Mouse (Mus musculus) heart, embryonic 11.5 days (tissue): ENCODE measurements at regions not wholly inside any gene's neighbourhood (a gene's known extent, or its start where the extent isn't known, plus 50 kb on each side); places are given as distances from the start of the nearest gene placed in this dataset.

Source experiments
- ATAC-seq: fragments of 200-750 bp; cut with Nextera tagmentation; replicated peaks from 2 replicates; pipeline ENCODE4 v1.8.0; 2017; ENCODE audit warnings: moderate library complexity; ENCODE audit not compliant: insufficient number of reproducible peaks, low FRiP score, low TSS enrichment
- H3K27ac ChIP-seq: fragments of 300-500 bp; sonication (generic); 2 replicates; pipeline ENCODE4 v1.5.1; 2014; ENCODE audit warnings: mild to moderate bottlenecking, low read depth, low read length
- H3K27me3 ChIP-seq: fragments of 300-500 bp; sonication (generic); 2 replicates; pipeline ENCODE4 v1.6.1; 2014; ENCODE audit warnings: mild to moderate bottlenecking, low read length, mixed read lengths; ENCODE audit not compliant: control insufficient read depth, insufficient read depth
- H3K36me3 ChIP-seq: fragments of 300-500 bp; sonication (generic); 2 replicates; pipeline ENCODE4 v1.6.1; 2014; ENCODE audit warnings: mild to moderate bottlenecking, low read length, moderate library complexity, mixed read lengths; ENCODE audit not compliant: control insufficient read depth, insufficient read depth
- H3K4me1 ChIP-seq: fragments of 300-500 bp; sonication (generic); 2 replicates; pipeline ENCODE4 v1.6.1; 2014; ENCODE audit warnings: low read length; ENCODE audit not compliant: control insufficient read depth, insufficient read depth
- H3K4me2 ChIP-seq: fragments of 300-500 bp; sonication (generic); 2 replicates; pipeline ENCODE4 v1.6.1; 2014; ENCODE audit warnings: mild to moderate bottlenecking, moderate library complexity
- H3K4me3 ChIP-seq: fragments of 300-500 bp; sonication (generic); 2 replicates; pipeline ENCODE4 v1.5.1; 2014; ENCODE audit warnings: low read depth, low read length
- H3K9ac ChIP-seq: fragments of 300-500 bp; sonication (generic); 2 replicates; pipeline ENCODE4 v1.6.1; 2014; ENCODE audit warnings: mild to moderate bottlenecking, low read depth, low read length, moderate library complexity
- H3K9me3 ChIP-seq: fragments of 300-500 bp; sonication (generic); replicated peaks from 2 replicates; pipeline ENCODE4 v1.6.1; 2016; ENCODE audit warnings: low read length; ENCODE audit not compliant: control insufficient read depth
- WGBS: fragments of 180-500 bp; shearing (Covaris S2); extraction: QIAGEN DNeasy Blood & Tissue Kit; methylation state at CpG from one replicate; pipeline ENCODE4 v1.1.7; 2014; ENCODE audit not compliant: insufficient replicate concordance; 5-methylcytosine and 5-hydroxymethylcytosine counted together

- H3K27ac ChIP-seq: no peak overlapping the region
- no peaks in the 10 kb centered on the region for H3K27me3 ChIP-seq
- H3K9me3 ChIP-seq: no peaks in the 10 kb centered on the region
- no peak for ATAC-seq
- H3K4me2 ChIP-seq: no peak overlapping the region
- no peaks in the 10 kb centered on the region for H3K36me3 ChIP-seq
- H3K4me3 ChIP-seq: no peak overlapping the region
- 66% methylated on average over 6 of the region's 6 CpGs for WGBS
- no peaks in the 10 kb centered on the region for H3K4me1 ChIP-seq
- H3K9ac ChIP-seq: no peak overlapping the region
Observed at GRCm38 (mm10) chr2:107994831-107995230, 704.4 kb downstream of the Kcna4 start.

- Histone ChIP-seq H3K4me2 (no peak overlapping the region), H3K9me3 (no peaks in the 10 kb centered on the region), H3K27ac (no peak overlapping the region), H3K4me1 (no peaks in the 10 kb centered on the region), H3K4me3 (no peak overlapping the region), H3K27me3 (no peaks in the 10 kb centered on the region), H3K36me3 (no peaks in the 10 kb centered on the region), H3K9ac (no peak overlapping the region)
- WGBS: 61% methylated on average over 3 of the region's 3 CpGs
- ATAC-seq: no peak
Observed at GRCm38 (mm10) chr2:108011534-108011933, 721.1 kb downstream of the Kcna4 start.

GRCm38 (mm10) chr2:108023206-108023605 lies 732.8 kb downstream of the Kcna4 start:
- Histone ChIP-seq H3K36me3 (no peaks in the 10 kb centered on the region), H3K4me2 (no peak overlapping the region), H3K27ac (no peak overlapping the region), H3K27me3 (no peaks in the 10 kb centered on the region), H3K4me3 (no peak overlapping the region), H3K4me1 (no peaks in the 10 kb centered on the region), H3K9me3 (no peaks in the 10 kb centered on the region), H3K9ac (no peak overlapping the region)
- WGBS: 53% methylated on average over 3 of the region's 3 CpGs
- no peak for ATAC-seq

GRCm38 (mm10) chr2:108030657-108031056 lies 740.2 kb downstream of the Kcna4 start:
- no peak for ATAC-seq
- no peak overlapping the region for H3K9ac ChIP-seq
- WGBS: 83% methylated on average over 2 of the region's 2 CpGs

GRCm38 (mm10) chr2:108032301-108033013 lies 742.0 kb downstream of the Kcna4 start:
- WGBS: 59% methylated on average over 3 of the region's 3 CpGs

More at GRCm38 (mm10) chr2:108030657-108031056, 740.2 kb downstream of the Kcna4 start:
- Histone ChIP-seq H3K9me3 (no peaks in the 10 kb centered on the region), H3K4me2 (no peak overlapping the region), H3K36me3 (no peaks in the 10 kb centered on the region), H3K27me3 (no peaks in the 10 kb centered on the region), H3K4me3 (no peak overlapping the region), H3K27ac (no peak overlapping the region), H3K4me1 (no peaks in the 10 kb centered on the region)

GRCm38 (mm10) chr2:108033328-108034182 lies 743.1 kb downstream of the Kcna4 start:
- Histone ChIP-seq H3K36me3 (no peaks in the 10 kb centered on the region), H3K9me3 (no peaks in the 10 kb centered on the region), H3K4me3 (no peak overlapping the region), H3K9ac (no peak overlapping the region), H3K4me2 (no peak overlapping the region), H3K4me1 (no peaks in the 10 kb centered on the region), H3K27ac (no peak overlapping the region), H3K27me3 (no peaks in the 10 kb centered on the region)
- no peak for ATAC-seq
- WGBS: 58% methylated on average over 8 of the region's 8 CpGs

More at GRCm38 (mm10) chr2:108032301-108033013, 742.0 kb downstream of the Kcna4 start:
- Histone ChIP-seq H3K9ac (no peak overlapping the region), H3K4me3 (no peak overlapping the region), H3K9me3 (no peaks in the 10 kb centered on the region), H3K36me3 (no peaks in the 10 kb centered on the region), H3K27ac (no peak overlapping the region), H3K4me2 (no peak overlapping the region), H3K27me3 (no peaks in the 10 kb centered on the region), H3K4me1 (no peaks in the 10 kb centered on the region)
- no peak for ATAC-seq

GRCm38 (mm10) chr2:108034882-108035281 lies 744.4 kb downstream of the Kcna4 start:
- H3K27me3 ChIP-seq: no peaks in the 10 kb centered on the region
- H3K4me3 ChIP-seq: no peak overlapping the region
- WGBS: 57% methylated on average over 4 of the region's 4 CpGs
- ATAC-seq: no peak
- no peak overlapping the region for H3K27ac ChIP-seq
- H3K4me1 ChIP-seq: no peaks in the 10 kb centered on the region
- no peak overlapping the region for H3K9ac ChIP-seq
- no peak overlapping the region for H3K4me2 ChIP-seq
- no peaks in the 10 kb centered on the region for H3K36me3 ChIP-seq
- H3K9me3 ChIP-seq: no peaks in the 10 kb centered on the region

- ATAC-seq: no peak
- WGBS: 70% methylated on average over 2 of the region's 2 CpGs
Observed at GRCm38 (mm10) chr2:108042086-108042485, 751.6 kb downstream of the Kcna4 start.

More at GRCm38 (mm10) chr2:108042086-108042485, 751.6 kb downstream of the Kcna4 start:
- no peaks in the 10 kb centered on the region for H3K4me1 ChIP-seq
- no peaks in the 10 kb centered on the region for H3K27me3 ChIP-seq
- no peak overlapping the region for H3K4me2 ChIP-seq
- H3K4me3 ChIP-seq: no peak overlapping the region
- no peak overlapping the region for H3K27ac ChIP-seq
- no peaks in the 10 kb centered on the region for H3K36me3 ChIP-seq
- 0 out of 2 replicates have a peak, but pooled peaks cover 2% of the 10 kb centered on the region for H3K9me3 ChIP-seq
- no peak overlapping the region for H3K9ac ChIP-seq
